Mouse (Mus musculus) G1E (cell line): ENCODE measurements around the gene Col18a1.

ENCODE experiments used
- CTCF ChIP-seq: IDR thresholded peaks from 2 replicates; pipeline ENCODE4 v1.5.1; 2012; ENCODE audit warnings: low read depth, low read length, inconsistent platforms, mixed read lengths
- GATA1 ChIP-seq: IDR thresholded peaks from 2 replicates; pipeline ENCODE4 v1.6.1; 2012; ENCODE audit warnings: borderline replicate concordance, low read length, inconsistent platforms, mixed read lengths

DNA sequence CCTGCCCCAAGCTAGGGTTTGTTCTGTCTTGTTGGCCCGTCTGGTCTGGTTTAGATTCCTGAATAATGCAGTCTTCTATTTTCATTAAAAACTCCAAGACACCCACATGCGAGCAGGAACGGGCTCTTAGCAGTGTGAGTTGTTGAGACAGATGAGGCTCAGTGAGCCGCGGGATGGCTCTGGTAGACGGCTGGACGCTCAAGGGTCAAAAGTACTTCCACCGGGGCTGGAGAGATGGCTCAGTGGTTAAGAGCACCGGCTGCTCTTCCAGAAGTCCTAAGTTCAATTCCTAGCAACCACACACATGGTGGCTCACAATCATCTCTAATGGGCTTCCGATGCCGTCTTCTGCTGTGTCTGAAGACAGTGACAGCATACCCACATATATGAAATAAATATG, 46.9 kb downstream of the Col18a1 start:
- TF ChIP-seq CTCF (no peak), GATA1 (no peak)
